Mouse (Mus musculus) forebrain, embryonic 10.5 days (tissue): ENCODE data around the gene Dnah2. TPM values are rescaled to one million over a fixed set of nuclear protein-coding genes. Genes with fewer than 3 reads are reported as not detected.

Source experiments
- DNase-seq: peaks from one replicate; pipeline ENCODE4 v3.0.0-alpha.2; 2017; ENCODE audit warnings: low spot score; ENCODE audit errors: extremely low spot score
- H3K27ac ChIP-seq: fragments of 300-500 bp; sonication (generic); 2 replicates; pipeline ENCODE4 v1.5.1; 2016; ENCODE audit warnings: mild to moderate bottlenecking
- H3K27me3 ChIP-seq: fragments of 300-500 bp; sonication (generic); 2 replicates; pipeline ENCODE4 v1.6.1; 2016; ENCODE audit warnings: mild to moderate bottlenecking; ENCODE audit not compliant: poor library complexity, severe bottlenecking
- H3K36me3 ChIP-seq: fragments of 300-500 bp; sonication (generic); replicated peaks from 2 replicates; pipeline ENCODE4 v1.6.1; 2016; ENCODE audit warnings: mild to moderate bottlenecking, moderate library complexity
- H3K4me1 ChIP-seq: fragments of 300-500 bp; sonication (generic); 2 replicates; pipeline ENCODE4 v1.6.1; 2016
- H3K4me3 ChIP-seq: fragments of 300-500 bp; sonication (generic); 2 replicates; pipeline ENCODE4 v1.5.1; 2016; ENCODE audit warnings: mild to moderate bottlenecking, moderate library complexity
- H3K9me3 ChIP-seq: fragments of 300-500 bp; sonication (generic); 2 replicates; pipeline ENCODE4 v1.6.1; 2016; ENCODE audit warnings: mild to moderate bottlenecking, moderate library complexity
- WGBS: fragments of 180-500 bp; shearing (Covaris S2); methylation state at CpG from one replicate; pipeline ENCODE4 v1.1.7; 2016; 5-methylcytosine and 5-hydroxymethylcytosine counted together
- polyA plus RNA-seq: library from polyadenylated mRNA; unstranded; fragments of >200 nt; fragmentation: Nextera tagmentation; extraction: Ambion mirVana; gene quantifications from 2 replicates; pipeline ENCODE4 v1.2.1, GENCODE M21; 2016

Dnah2 gene
- polyA plus RNA-seq, 1 experiment from 2014 or later: 1.5 TPM

DNA sequence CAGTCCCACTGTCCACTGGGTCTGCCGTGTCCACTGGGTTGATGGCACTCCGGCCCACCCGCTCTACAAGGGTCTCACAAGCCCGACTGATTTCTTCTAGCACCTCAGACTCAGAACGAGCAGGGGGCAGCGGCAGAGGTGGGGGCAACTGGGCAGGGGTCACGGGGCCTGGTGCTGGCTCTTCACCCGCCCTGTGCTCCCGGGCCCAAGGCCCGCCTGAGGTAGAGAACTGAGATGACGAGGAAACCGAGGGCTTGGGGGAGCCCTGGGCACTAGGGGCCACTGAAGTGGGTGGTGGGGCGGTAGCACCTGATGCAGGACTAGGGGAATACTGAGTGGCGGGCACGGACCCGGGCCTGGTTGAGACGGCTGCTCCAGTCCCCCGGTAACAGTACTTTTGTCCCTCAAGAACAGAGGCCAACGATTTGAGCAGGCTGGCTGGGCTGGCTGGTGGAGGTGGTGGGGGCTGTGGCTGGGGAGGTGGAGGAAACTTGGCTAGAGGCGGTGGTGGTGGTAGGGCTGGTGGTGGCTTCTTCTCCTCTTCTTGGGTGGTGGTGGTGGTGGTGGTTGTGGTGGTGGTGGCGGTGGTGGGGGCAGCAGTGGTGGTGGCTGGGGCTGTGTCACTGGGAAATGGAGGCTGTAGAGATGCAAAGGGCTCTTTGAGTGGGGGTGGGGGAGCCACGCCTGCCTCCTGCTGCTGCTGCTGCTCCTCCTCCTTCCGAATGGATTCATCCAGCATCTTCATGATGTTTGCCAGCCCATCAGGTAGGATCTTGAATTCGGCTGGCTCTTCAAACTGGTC lies 144.1 kb downstream of the Dnah2 start:
- Histone ChIP-seq H3K9me3 (no peaks in the 10 kb centered on the region), H3K4me1 (peaks cover 51% of the 10 kb centered on the region), H3K27ac (0 out of 2 replicates have a peak overlapping the region, but pooled peaks have one; percentile 4), H3K36me3 (peaks cover 85% of the 10 kb centered on the region), H3K27me3 (peaks cover 22% of the 10 kb centered on the region), H3K4me3 (peak overlapping the region; percentile 18)
- WGBS: 93% methylated on average over 24 of the region's 24 CpGs
- no peak for DNase-seq

DNA sequence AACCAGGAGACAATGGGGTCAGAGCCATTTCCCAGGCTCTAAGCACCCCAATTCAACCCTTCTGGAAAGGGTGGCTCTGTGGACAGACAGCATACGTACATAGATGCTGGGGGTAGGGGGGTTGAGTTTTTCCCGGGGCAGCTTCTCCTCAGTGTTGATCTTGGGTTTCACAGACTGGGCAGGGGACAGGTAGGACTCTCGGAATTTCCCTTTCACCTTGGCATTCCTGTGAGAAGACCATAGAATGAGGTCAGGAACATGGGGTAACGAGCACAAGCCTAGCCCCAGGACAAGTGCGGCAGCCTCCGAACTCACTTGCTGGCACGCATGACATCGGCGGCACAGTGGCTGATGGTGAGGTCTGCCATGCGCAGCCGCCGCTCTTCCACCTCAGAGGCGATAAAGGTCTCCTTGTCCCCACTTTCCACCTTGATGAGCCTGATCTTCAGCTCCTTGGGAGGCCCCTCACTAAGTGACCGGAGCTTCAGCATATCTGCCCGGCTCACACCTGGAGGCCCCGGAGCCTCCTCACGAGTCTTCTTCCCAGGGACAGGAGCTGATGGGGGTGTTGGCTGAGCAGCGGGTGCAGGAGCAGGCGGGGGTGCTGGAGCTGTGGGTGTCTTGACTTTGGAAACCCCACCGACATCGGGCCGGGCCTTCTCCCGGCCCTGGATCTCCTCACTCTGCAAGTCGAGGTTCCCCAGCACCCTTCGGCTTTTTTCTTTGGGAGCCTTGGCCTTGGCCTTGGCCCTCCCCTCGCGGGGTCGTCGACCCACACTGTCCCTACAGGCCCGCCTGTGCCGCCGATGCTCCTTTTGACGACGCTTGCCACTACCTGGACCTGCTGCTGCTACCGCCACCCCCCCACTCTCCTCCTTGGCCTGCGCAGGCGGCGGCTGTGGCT lies 145.0 kb downstream of the Dnah2 start:
- DNase-seq: no peak
- Histone ChIP-seq H3K27me3 (peaks cover 28% of the 10 kb centered on the region), H3K9me3 (no peaks in the 10 kb centered on the region), H3K27ac (no peak overlapping the region), H3K36me3 (peaks cover 91% of the 10 kb centered on the region), H3K4me3 (peak overlapping the region; percentile 18; the same call in 1 of the 2 replicates), H3K4me1 (peaks cover 52% of the 10 kb centered on the region)
- WGBS: 94% methylated on average over 36 of the region's 38 CpGs

DNA sequence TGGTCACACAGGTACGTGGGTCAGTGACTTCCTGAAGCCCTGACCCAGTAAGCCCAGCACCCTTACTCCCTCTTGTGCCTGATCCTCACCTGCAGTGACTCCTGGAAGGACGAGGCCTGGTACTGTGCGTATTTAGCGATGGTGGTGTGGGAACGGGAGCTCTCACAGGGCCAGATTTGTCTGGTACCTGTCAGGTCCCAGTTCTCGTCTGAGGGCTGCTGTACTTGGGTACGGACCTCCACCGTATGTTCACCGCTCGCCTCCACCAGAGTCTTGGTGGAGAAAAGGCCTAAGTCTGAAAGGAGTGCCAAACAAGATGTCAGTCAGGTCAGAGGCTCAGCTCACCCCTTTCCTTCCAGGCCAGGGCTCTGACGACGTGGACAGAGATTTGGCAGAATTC lies 146.9 kb downstream of the Dnah2 start:
- peaks cover 52% of the 10 kb centered on the region for H3K4me1 ChIP-seq
- no peak overlapping the region for H3K27ac ChIP-seq
- H3K36me3 ChIP-seq: peaks cover 78% of the 10 kb centered on the region
- H3K9me3 ChIP-seq: no peaks in the 10 kb centered on the region
- no peak for DNase-seq
- H3K27me3 ChIP-seq: peaks cover 28% of the 10 kb centered on the region
- 86% methylated on average over 12 of the region's 12 CpGs for WGBS
- peak overlapping the region; percentile 21; the same call in 1 of the 2 replicates for H3K4me3 ChIP-seq

DNA sequence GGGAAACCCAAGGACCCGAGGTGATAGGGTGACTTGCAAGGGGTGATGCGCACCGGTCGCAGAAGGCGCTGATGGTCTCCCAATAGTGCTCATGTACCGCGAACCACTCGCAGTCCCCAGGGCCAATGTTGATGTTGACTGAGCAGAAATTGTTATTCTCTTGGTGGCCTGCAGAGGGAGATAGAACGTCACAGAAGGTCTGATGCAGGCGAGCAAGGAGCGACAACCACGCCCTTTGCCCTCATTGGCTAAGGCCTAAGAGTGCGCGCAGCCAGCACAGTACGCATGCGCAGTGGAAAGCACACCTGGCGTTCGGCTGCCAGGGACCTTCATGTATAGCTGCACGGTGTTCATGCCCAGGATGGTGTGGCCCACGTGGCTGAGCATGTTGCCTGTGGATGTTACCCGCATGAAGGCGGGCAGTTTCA lies 147.7 kb downstream of the Dnah2 start:
- H3K27me3 ChIP-seq: peaks cover 28% of the 10 kb centered on the region
- DNase-seq: peak; percentile 84
- peaks cover 70% of the 10 kb centered on the region for H3K36me3 ChIP-seq
- H3K9me3 ChIP-seq: no peaks in the 10 kb centered on the region
- peak overlapping the region; percentile 21 for H3K4me3 ChIP-seq
- peaks cover 57% of the 10 kb centered on the region for H3K4me1 ChIP-seq
- 19% methylated on average over 22 of the region's 22 CpGs for WGBS
- peak overlapping the region; percentile 31; the same call in 1 of the 2 replicates for H3K27ac ChIP-seq

DNA sequence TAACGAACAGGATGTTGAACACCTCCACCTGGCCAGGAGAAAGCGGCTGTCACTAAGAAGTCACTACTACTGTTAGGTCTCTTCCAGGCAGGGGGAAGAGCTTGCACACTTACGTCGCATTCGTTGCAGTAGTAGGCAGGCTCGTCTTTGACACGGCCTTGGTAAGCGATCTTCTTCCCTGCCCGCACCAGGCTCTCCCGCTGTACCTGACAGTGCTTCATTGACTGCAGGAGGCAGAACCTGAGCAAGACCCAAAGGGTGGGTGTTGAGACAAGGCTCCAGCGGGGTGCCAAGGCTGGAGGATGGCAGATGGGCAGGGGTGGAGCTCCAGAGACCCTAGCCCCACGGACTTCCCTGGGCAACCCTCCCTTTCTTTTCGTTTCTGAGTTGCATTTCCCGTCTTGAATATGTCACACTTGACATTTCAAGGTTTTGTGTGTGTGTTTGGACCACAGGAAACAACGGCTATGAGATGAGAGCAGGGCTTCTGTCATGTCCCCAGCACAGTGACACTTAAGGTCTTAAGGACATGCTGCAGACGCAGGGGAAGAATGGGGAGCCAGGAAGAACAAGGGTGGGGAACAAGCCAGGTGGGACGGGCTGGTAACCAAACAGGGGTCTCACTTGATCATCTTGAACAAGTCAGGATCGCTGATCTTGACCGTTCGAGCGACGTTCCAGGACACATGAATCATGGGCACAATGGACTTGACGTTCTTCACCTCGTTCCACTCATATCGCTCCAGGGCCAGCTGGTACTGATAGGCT lies 148.6 kb downstream of the Dnah2 start:
- Histone ChIP-seq H3K36me3 (peaks cover 60% of the 10 kb centered on the region), H3K27ac (peak overlapping the region; percentile 75), H3K4me3 (peak overlapping the region; percentile 73), H3K9me3 (no peaks in the 10 kb centered on the region), H3K27me3 (peaks cover 28% of the 10 kb centered on the region), H3K4me1 (peaks cover 60% of the 10 kb centered on the region)
- WGBS: 75% methylated on average over 25 of the region's 25 CpGs
- peak; percentile 44 for DNase-seq

DNA sequence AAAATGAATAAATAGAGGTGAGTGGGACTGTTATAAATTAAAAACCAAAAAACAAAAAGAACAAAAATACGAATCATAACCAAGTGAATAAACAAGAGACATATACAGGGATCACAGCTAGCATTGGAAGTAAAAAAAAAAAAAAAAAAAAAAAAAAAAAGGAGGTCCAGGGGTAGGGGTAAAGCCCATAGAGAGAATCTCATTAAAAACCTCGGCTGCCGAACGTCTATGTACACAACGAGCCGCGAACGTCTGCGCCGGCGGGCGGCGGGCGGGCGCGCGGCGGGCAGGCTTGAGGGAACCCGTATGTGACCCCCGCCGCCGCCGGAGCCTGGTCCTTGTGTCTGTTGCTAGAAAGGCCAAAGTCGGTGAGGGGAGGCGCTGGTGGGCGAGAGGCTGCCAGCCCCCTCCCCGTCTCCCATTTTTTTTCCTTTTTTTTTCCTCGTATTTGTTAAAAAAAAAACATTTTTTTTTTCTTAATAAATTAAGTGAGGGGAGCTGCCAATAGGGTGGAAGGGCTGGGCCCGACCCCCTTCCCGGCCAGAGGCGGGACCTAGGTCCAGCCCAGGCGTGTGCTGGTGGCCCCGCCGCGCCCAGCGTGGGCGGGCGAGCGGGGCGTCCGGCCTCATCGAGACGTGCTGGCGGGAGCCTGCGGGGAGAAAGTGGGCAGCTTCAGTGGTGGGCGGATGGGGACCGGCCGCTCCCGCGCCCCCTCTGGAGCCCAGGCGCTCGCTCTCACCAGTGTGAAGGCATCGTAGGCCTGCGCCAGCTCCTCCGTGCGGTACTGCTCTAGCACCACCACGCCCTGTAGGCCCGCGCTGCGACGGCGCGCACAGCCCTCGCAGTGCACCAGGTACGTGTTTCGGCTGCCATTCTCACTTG lies 149.5 kb downstream of the Dnah2 start:
- H3K27ac ChIP-seq: peak overlapping the region; percentile 75

DNA sequence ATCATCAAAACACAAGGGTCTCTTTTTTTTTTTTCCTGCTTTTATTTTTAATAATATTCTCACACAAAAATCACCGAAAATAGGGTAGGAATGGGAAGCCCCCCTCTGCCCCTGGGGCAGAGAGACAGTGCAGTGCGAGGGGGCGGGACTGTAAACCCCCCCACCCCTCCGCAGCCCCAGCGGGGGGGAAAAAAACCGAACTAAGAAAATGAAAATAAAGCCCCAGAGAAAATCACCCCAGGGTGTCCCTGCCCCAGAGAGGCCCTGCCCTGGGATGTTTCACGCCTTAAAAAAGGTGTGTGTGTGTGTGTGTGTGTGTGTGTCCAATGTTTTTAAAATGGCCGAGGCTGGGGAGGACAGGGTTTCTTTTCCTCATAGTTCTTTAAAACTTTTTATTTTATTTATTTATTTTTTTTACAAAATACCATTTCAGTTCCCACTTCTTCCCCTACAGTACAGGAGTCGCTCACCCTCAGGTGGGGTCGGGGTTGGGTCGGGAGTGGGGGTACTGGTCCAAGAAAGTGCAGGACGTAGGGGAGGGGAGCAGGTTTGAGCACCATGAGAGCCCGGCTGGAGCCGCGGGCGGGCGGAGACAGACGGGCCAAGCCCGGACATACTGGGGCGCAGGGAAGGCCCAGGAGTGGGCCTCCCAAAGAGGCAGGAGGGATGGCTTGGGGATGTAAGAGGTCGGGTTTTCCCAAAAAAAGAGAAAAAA lies 150.3 kb downstream of the Dnah2 start:
- WGBS: 6% methylated on average over 21 of the region's 21 CpGs
- H3K27ac ChIP-seq: peak overlapping the region; percentile 81
- peak overlapping the region; percentile 73 for H3K4me3 ChIP-seq
- peaks cover 66% of the 10 kb centered on the region for H3K4me1 ChIP-seq
- DNase-seq: peak; percentile 33
- H3K36me3 ChIP-seq: peaks cover 44% of the 10 kb centered on the region
- H3K27me3 ChIP-seq: peaks cover 28% of the 10 kb centered on the region
- no peaks in the 10 kb centered on the region for H3K9me3 ChIP-seq

More for the DNA sequence above, 149.5 kb downstream of the Dnah2 start:
- Histone ChIP-seq H3K27me3 (peaks cover 28% of the 10 kb centered on the region), H3K4me1 (peaks cover 62% of the 10 kb centered on the region), H3K36me3 (peaks cover 52% of the 10 kb centered on the region), H3K4me3 (peak overlapping the region; percentile 73), H3K9me3 (no peaks in the 10 kb centered on the region)
- DNase-seq: peak; percentile 44
- WGBS: 8% methylated on average over 66 of the region's 66 CpGs

DNA sequence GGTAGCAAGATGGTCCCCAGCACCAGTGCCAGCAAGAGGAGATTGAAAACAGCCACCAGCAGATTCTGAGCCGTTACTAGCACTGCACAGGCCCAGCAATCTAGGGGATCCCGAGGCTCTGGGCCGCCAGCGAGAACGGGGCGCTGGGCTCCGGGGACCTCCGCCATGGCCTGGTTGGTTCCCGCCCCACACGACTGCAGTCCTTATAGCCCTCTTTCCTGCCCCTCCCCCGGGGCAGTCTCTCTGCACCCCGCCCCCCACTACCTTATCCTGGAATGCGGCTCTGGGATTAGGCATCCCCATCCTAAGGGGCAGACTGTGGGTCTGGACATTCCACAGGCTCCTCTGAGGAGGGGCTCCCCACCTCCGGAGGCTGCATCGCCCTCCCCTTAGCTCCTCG lies 150.9 kb downstream of the Dnah2 start, which contains the start of gene Tmem88:
Tmem88 (minus strand) TSS at position 176 of the 400 bp plus-strand sequence.
- Histone ChIP-seq H3K4me1 (peaks cover 66% of the 10 kb centered on the region), H3K36me3 (peaks cover 38% of the 10 kb centered on the region), H3K4me3 (peak within 1 kb of the TSS; percentile 73), H3K27me3 (peaks cover 28% of the 10 kb centered on the region), H3K9me3 (no peaks in the 10 kb centered on the region), H3K27ac (peak within 1 kb of the TSS; percentile 99)
- 2% methylated on average over 16 of the region's 16 CpGs for WGBS
- DNase-seq: peak; percentile 57

DNA sequence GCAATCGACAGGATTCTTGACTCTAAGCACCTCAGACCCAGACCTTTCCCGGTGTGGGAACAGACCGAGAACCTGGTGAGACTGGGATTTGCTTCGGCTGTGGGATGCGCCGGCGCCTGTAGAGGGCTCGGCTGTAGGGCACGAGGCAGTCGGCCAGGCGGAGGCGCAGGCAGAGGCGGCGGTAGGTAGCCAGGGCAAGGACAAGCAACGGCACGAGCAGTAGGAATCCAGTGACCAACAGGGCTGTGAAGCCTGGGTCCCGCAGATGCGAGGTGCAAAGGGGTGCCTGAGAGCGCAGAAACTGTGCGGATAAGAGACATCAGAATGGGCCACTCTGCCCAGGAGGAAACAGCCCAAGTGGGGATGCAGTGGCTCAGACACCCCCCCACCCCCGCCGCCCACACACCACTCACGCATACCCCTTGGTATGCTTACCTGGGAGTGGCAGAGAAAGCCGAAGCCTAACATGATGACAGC lies 151.3 kb downstream of the Dnah2 start:
- no peaks in the 10 kb centered on the region for H3K9me3 ChIP-seq
- peaks cover 66% of the 10 kb centered on the region for H3K4me1 ChIP-seq
- DNase-seq: peak; percentile 61
- peak overlapping the region; percentile 81 for H3K27ac ChIP-seq
- peaks cover 28% of the 10 kb centered on the region for H3K27me3 ChIP-seq
- WGBS: 4% methylated on average over 24 of the region's 24 CpGs
- H3K36me3 ChIP-seq: peaks cover 37% of the 10 kb centered on the region
- H3K4me3 ChIP-seq: peak overlapping the region; percentile 73

DNA sequence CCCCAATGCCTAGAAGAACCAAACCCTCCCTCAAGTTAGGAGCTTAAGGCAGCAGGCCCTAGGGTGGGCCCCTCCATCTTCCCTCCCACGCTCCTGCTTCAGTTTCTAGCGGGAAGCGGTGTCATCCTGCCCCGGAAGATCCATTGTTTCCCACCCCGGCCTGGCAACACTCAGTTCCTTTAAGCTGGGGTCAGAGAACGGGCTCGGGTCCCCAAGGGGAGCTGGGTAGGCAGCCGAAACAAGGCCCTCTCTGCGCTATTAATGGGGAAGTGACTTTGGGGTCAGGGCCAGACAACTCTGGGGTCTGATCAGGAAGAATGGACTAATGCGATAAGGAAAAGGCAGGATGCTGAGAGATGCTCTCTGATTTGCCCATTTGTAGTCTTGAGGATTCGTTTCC lies 152.1 kb downstream of the Dnah2 start:
- WGBS: 21% methylated on average over 11 of the region's 11 CpGs
- Histone ChIP-seq H3K27ac (peak overlapping the region; percentile 99), H3K9me3 (no peaks in the 10 kb centered on the region), H3K27me3 (peaks cover 25% of the 10 kb centered on the region), H3K4me1 (peaks cover 65% of the 10 kb centered on the region), H3K4me3 (peak overlapping the region; percentile 73), H3K36me3 (peaks cover 34% of the 10 kb centered on the region)
- DNase-seq: no peak
